Mouse (Mus musculus): ENCODE results near the gene Ccdc93. TPM values are rescaled to one million over a fixed set of nuclear protein-coding genes. Genes with fewer than 3 reads are reported as not detected.

The Ccdc93 gene
- polyA plus RNA-seq, 1 experiment from 2014 or later = 6.4 TPM

GRCm38 (mm10) chr1:121398231-121398630, 32.6 kb upstream of the Ccdc93 start:
- no peak overlapping the region for H3K4me3 ChIP-seq
- H3K36me3 ChIP-seq = no peaks in the 10 kb centered on the region
- H3K4me2 ChIP-seq = no peak overlapping the region
- ATAC-seq (replicated peaks; ENCODE audit: insufficient number of reproducible peaks, insufficient read depth, low FRiP score, low read depth) = no peak
- H3K9ac ChIP-seq = no peak overlapping the region
- no peaks in the 10 kb centered on the region for H3K9me3 ChIP-seq (replicated peaks)
- H3K27ac ChIP-seq = no peak overlapping the region
- 72% methylated on average over 4 of the region's 4 CpGs for WGBS
- no peaks in the 10 kb centered on the region for H3K27me3 ChIP-seq
- peaks cover 20% of the 10 kb centered on the region; the same call in 1 of the 2 replicates for H3K4me1 ChIP-seq (replicated peaks)

- no peaks in the 10 kb centered on the region for H3K36me3 ChIP-seq
- no peak overlapping the region for H3K4me2 ChIP-seq
- 52% methylated on average over 14 of the region's 14 CpGs for WGBS
- H3K9me3 ChIP-seq (replicated peaks) = no peaks in the 10 kb centered on the region
- H3K4me3 ChIP-seq = no peak overlapping the region
- peaks cover 19% of the 10 kb centered on the region; the same call in 1 of the 2 replicates for H3K4me1 ChIP-seq (replicated peaks)
- no peak overlapping the region for H3K27ac ChIP-seq
- no peaks in the 10 kb centered on the region for H3K27me3 ChIP-seq
- H3K9ac ChIP-seq = no peak overlapping the region
- ATAC-seq (replicated peaks; ENCODE audit: insufficient number of reproducible peaks, insufficient read depth, low FRiP score, low read depth) = no peak
These were observed 31.6 kb upstream of the Ccdc93 start for GRCm38 (mm10) chr1:121398986-121399881.

- Histone ChIP-seq H3K9me3 (replicated peaks) (no peaks in the 10 kb centered on the region), H3K27me3 (no peaks in the 10 kb centered on the region), H3K9ac (no peak overlapping the region), H3K4me1 (replicated peaks) (peaks cover 9% of the 10 kb centered on the region; the same call in 1 of the 2 replicates), H3K36me3 (no peaks in the 10 kb centered on the region), H3K4me3 (no peak overlapping the region), H3K4me2 (no peak overlapping the region), H3K27ac (no peak overlapping the region)
- WGBS = 18% methylated on average over 4 of the region's 4 CpGs
- ATAC-seq (replicated peaks; ENCODE audit: insufficient number of reproducible peaks, insufficient read depth, low FRiP score, low read depth) = no peak
These were observed 30.6 kb upstream of the Ccdc93 start for GRCm38 (mm10) chr1:121400243-121400642.

- Histone ChIP-seq H3K4me2 (no peak overlapping the region), H3K4me3 (no peak overlapping the region), H3K27me3 (no peaks in the 10 kb centered on the region), H3K9me3 (replicated peaks) (no peaks in the 10 kb centered on the region), H3K9ac (no peak overlapping the region), H3K27ac (no peak overlapping the region), H3K4me1 (replicated peaks) (no peaks in the 10 kb centered on the region), H3K36me3 (no peaks in the 10 kb centered on the region)
- no peak for ATAC-seq (replicated peaks; ENCODE audit: insufficient number of reproducible peaks, insufficient read depth, low FRiP score, low read depth)
- WGBS = 35% methylated on average over 4 of the region's 4 CpGs
These were observed 11.8 kb upstream of the Ccdc93 start for GRCm38 (mm10) chr1:121419084-121419483.

GRCm38 (mm10) chr1:121419569-121420265, 11.1 kb upstream of the Ccdc93 start:
- H3K36me3 ChIP-seq = no peaks in the 10 kb centered on the region
- H3K9ac ChIP-seq = no peak overlapping the region
- no peak overlapping the region for H3K4me3 ChIP-seq
- no peaks in the 10 kb centered on the region for H3K9me3 ChIP-seq (replicated peaks)
- H3K4me1 ChIP-seq (replicated peaks) = no peaks in the 10 kb centered on the region
- no peaks in the 10 kb centered on the region for H3K27me3 ChIP-seq
- 73% methylated on average over 12 of the region's 12 CpGs for WGBS
- no peak overlapping the region for H3K4me2 ChIP-seq
- no peak for ATAC-seq (replicated peaks; ENCODE audit: insufficient number of reproducible peaks, insufficient read depth, low FRiP score, low read depth)
- no peak overlapping the region for H3K27ac ChIP-seq

GRCm38 (mm10) chr1:121430183-121430937, 489 bp upstream of the Ccdc93 start:
- Histone ChIP-seq H3K9me3 (replicated peaks) (no peaks in the 10 kb centered on the region), H3K4me3 (peak overlapping the region; percentile 87), H3K27ac (no peak overlapping the region), H3K4me2 (peak overlapping the region; percentile 94), H3K27me3 (no peaks in the 10 kb centered on the region), H3K4me1 (replicated peaks) (peaks cover 14% of the 10 kb centered on the region), H3K9ac (no peak overlapping the region), H3K36me3 (no peaks in the 10 kb centered on the region)
- WGBS = 19% methylated on average over 6 of the region's 6 CpGs
- ATAC-seq (replicated peaks; ENCODE audit: insufficient number of reproducible peaks, insufficient read depth, low FRiP score, low read depth) = no peak

GRCm38 (mm10) chr1:121435981-121436380, 5.1 kb downstream of the Ccdc93 start:
- no peak overlapping the region for H3K4me2 ChIP-seq
- WGBS = 89% methylated on average over 7 of the region's 7 CpGs
- no peaks in the 10 kb centered on the region for H3K27me3 ChIP-seq
- ATAC-seq (replicated peaks; ENCODE audit: insufficient number of reproducible peaks, insufficient read depth, low FRiP score, low read depth) = no peak
- peaks cover 19% of the 10 kb centered on the region for H3K36me3 ChIP-seq
- no peak overlapping the region for H3K27ac ChIP-seq
- no peaks in the 10 kb centered on the region for H3K9me3 ChIP-seq (replicated peaks)
- no peak overlapping the region for H3K9ac ChIP-seq
- peaks cover 11% of the 10 kb centered on the region for H3K4me1 ChIP-seq (replicated peaks)
- no peak overlapping the region for H3K4me3 ChIP-seq

GRCm38 (mm10) chr1:121440535-121441381, 9.9 kb downstream of the Ccdc93 start:
- 61% methylated on average over 13 of the region's 13 CpGs for WGBS
- H3K4me3 ChIP-seq = no peak overlapping the region
- no peak for ATAC-seq (replicated peaks; ENCODE audit: insufficient number of reproducible peaks, insufficient read depth, low FRiP score, low read depth)
- H3K4me2 ChIP-seq = no peak overlapping the region
- no peaks in the 10 kb centered on the region for H3K27me3 ChIP-seq
- H3K9ac ChIP-seq = no peak overlapping the region
- H3K4me1 ChIP-seq (replicated peaks) = no peaks in the 10 kb centered on the region
- no peaks in the 10 kb centered on the region for H3K9me3 ChIP-seq (replicated peaks)
- no peak overlapping the region for H3K27ac ChIP-seq
- peaks cover 54% of the 10 kb centered on the region for H3K36me3 ChIP-seq

GRCm38 (mm10) chr1:121444147-121444546, 13.3 kb downstream of the Ccdc93 start:
- no peaks in the 10 kb centered on the region for H3K4me1 ChIP-seq (replicated peaks)
- H3K4me2 ChIP-seq = no peak overlapping the region
- ATAC-seq (replicated peaks; ENCODE audit: insufficient number of reproducible peaks, insufficient read depth, low FRiP score, low read depth) = no peak
- no peak overlapping the region for H3K9ac ChIP-seq
- H3K9me3 ChIP-seq (replicated peaks) = no peaks in the 10 kb centered on the region
- H3K36me3 ChIP-seq = peaks cover 63% of the 10 kb centered on the region
- WGBS = 92% methylated on average over 6 of the region's 6 CpGs
- no peak overlapping the region for H3K27ac ChIP-seq
- H3K4me3 ChIP-seq = no peak overlapping the region
- no peaks in the 10 kb centered on the region for H3K27me3 ChIP-seq

GRCm38 (mm10) chr1:121447216-121447615, 16.4 kb downstream of the Ccdc93 start:
- H3K27me3 ChIP-seq = no peaks in the 10 kb centered on the region
- H3K27ac ChIP-seq = no peak overlapping the region
- H3K36me3 ChIP-seq = peaks cover 56% of the 10 kb centered on the region
- no peak overlapping the region for H3K4me2 ChIP-seq
- H3K4me3 ChIP-seq = no peak overlapping the region
- no peaks in the 10 kb centered on the region for H3K4me1 ChIP-seq (replicated peaks)
- ATAC-seq (replicated peaks; ENCODE audit: insufficient number of reproducible peaks, insufficient read depth, low FRiP score, low read depth) = no peak
- no peaks in the 10 kb centered on the region for H3K9me3 ChIP-seq (replicated peaks)
- no peak overlapping the region for H3K9ac ChIP-seq
- 88% methylated on average over 10 of the region's 10 CpGs for WGBS
